Mouse (Mus musculus) heart, embryonic 10.5 days (tissue): ENCODE results near the gene Apoa2. TPM values are rescaled to one million over a fixed set of nuclear protein-coding genes. Genes with fewer than 3 reads are reported as not detected.

Experiments
- DNase-seq: peaks from one replicate; pipeline ENCODE4 v3.0.0-alpha.2; 2017; ENCODE audit warnings: low spot score
- H3K27ac ChIP-seq: fragments of 300-500 bp; sonication (generic); 2 replicates; pipeline ENCODE4 v1.5.1; 2016; ENCODE audit warnings: mild to moderate bottlenecking
- H3K27me3 ChIP-seq: fragments of 300-500 bp; sonication (generic); 2 replicates; pipeline ENCODE4 v1.6.1; 2016; ENCODE audit warnings: mild to moderate bottlenecking; ENCODE audit not compliant: poor library complexity, insufficient read depth, severe bottlenecking
- H3K36me3 ChIP-seq: fragments of 300-500 bp; sonication (generic); 2 replicates; pipeline ENCODE4 v1.6.1; 2016; ENCODE audit warnings: mild to moderate bottlenecking, moderate library complexity
- H3K4me1 ChIP-seq: fragments of 300-500 bp; sonication (generic); 2 replicates; pipeline ENCODE4 v1.6.1; 2016; ENCODE audit warnings: mild to moderate bottlenecking
- H3K4me3 ChIP-seq: fragments of 300-500 bp; sonication (generic); 2 replicates; pipeline ENCODE4 v1.5.1; 2016; ENCODE audit warnings: mild to moderate bottlenecking, moderate library complexity
- H3K9me3 ChIP-seq: fragments of 300-500 bp; sonication (generic); 2 replicates; pipeline ENCODE4 v1.6.1; 2016; ENCODE audit warnings: mild to moderate bottlenecking, moderate library complexity
- WGBS: fragments of 180-500 bp; shearing (Covaris S2); methylation state at CpG from one replicate; pipeline ENCODE4 v1.1.7; 2016; 5-methylcytosine and 5-hydroxymethylcytosine counted together
- polyA plus RNA-seq: library from polyadenylated mRNA; unstranded; fragments of >200 nt; fragmentation: Nextera tagmentation; extraction: Ambion mirVana; gene quantifications from 2 replicates; pipeline ENCODE4 v1.2.1, GENCODE M21; 2016

The Apoa2 gene
- polyA plus RNA-seq, 1 experiment from 2014 or later, result 315 TPM

GRCm38 (mm10) chr1:171260316-171260715 lies 35.5 kb downstream of the Apoa2 start:
- no peaks in the 10 kb centered on the region for H3K9me3 ChIP-seq
- no peak overlapping the region for H3K27ac ChIP-seq
- peaks cover 29% of the 10 kb centered on the region for H3K4me1 ChIP-seq
- 71% methylated on average over 3 of the region's 3 CpGs for WGBS
- no peak overlapping the region for H3K4me3 ChIP-seq
- H3K27me3 ChIP-seq, result no peaks in the 10 kb centered on the region
- H3K36me3 ChIP-seq, result no peaks in the 10 kb centered on the region
- DNase-seq, result no peak

GRCm38 (mm10) chr1:171262594-171263130 lies 37.8 kb downstream of the Apoa2 start:
- H3K4me1 ChIP-seq, result peaks cover 29% of the 10 kb centered on the region
- WGBS, result 4% methylated on average over 8 of the region's 8 CpGs
- no peaks in the 10 kb centered on the region for H3K27me3 ChIP-seq
- peak overlapping the region; percentile 79 for H3K27ac ChIP-seq
- H3K9me3 ChIP-seq, result no peaks in the 10 kb centered on the region
- no peak for DNase-seq
- no peaks in the 10 kb centered on the region for H3K36me3 ChIP-seq
- H3K4me3 ChIP-seq, result peak overlapping the region; percentile 49

GRCm38 (mm10) chr1:171263185-171263611 lies 38.3 kb downstream of the Apoa2 start:
- H3K27ac ChIP-seq, result peak overlapping the region; percentile 79
- no peaks in the 10 kb centered on the region for H3K9me3 ChIP-seq
- no peaks in the 10 kb centered on the region for H3K27me3 ChIP-seq
- no peaks in the 10 kb centered on the region for H3K36me3 ChIP-seq
- peak overlapping the region; percentile 49 for H3K4me3 ChIP-seq
- H3K4me1 ChIP-seq, result peaks cover 29% of the 10 kb centered on the region
- WGBS, result 0% methylated on average over 2 of the region's 2 CpGs
- no peak for DNase-seq

GRCm38 (mm10) chr1:171263666-171264461 lies 39.0 kb downstream of the Apoa2 start:
- 77% methylated on average over 3 of the region's 3 CpGs for WGBS
- Histone ChIP-seq H3K4me1 (peaks cover 25% of the 10 kb centered on the region), H3K27me3 (no peaks in the 10 kb centered on the region), H3K36me3 (no peaks in the 10 kb centered on the region), H3K9me3 (no peaks in the 10 kb centered on the region), H3K4me3 (no peak overlapping the region), H3K27ac (peak overlapping the region; percentile 79)
- DNase-seq, result no peak

GRCm38 (mm10) chr1:171265971-171266744 lies 41.3 kb downstream of the Apoa2 start:
- H3K4me1 ChIP-seq, result peaks cover 33% of the 10 kb centered on the region
- DNase-seq, result no peak
- H3K27ac ChIP-seq, result no peak overlapping the region
- H3K4me3 ChIP-seq, result no peak overlapping the region
- WGBS, result 58% methylated on average over 4 of the region's 4 CpGs
- no peaks in the 10 kb centered on the region for H3K36me3 ChIP-seq
- H3K27me3 ChIP-seq, result no peaks in the 10 kb centered on the region
- H3K9me3 ChIP-seq, result no peaks in the 10 kb centered on the region

GRCm38 (mm10) chr1:171268341-171268740 lies 43.5 kb downstream of the Apoa2 start:
- DNase-seq, result no peak
- Histone ChIP-seq H3K9me3 (no peaks in the 10 kb centered on the region), H3K36me3 (peaks cover 16% of the 10 kb centered on the region), H3K4me1 (peaks cover 27% of the 10 kb centered on the region), H3K4me3 (no peak overlapping the region), H3K27me3 (no peaks in the 10 kb centered on the region), H3K27ac (no peak overlapping the region)
- WGBS, result 59% methylated on average over 1 of the region's 1 CpGs

GRCm38 (mm10) chr1:171269848-171270572 lies 45.2 kb downstream of the Apoa2 start, which contains the start of gene B4galt3:
Gene B4galt3, plus strand, starts transcription at chr1:171270328.
- DNase-seq, result peak; percentile 97
- no peaks in the 10 kb centered on the region for H3K9me3 ChIP-seq
- peak within 1 kb of the TSS; percentile 92 for H3K27ac ChIP-seq
- 3% methylated on average over 36 of the region's 36 CpGs for WGBS
- H3K4me3 ChIP-seq, result peak within 1 kb of the TSS; percentile 86
- H3K36me3 ChIP-seq, result peaks cover 33% of the 10 kb centered on the region
- peaks cover 21% of the 10 kb centered on the region for H3K4me1 ChIP-seq
- no peaks in the 10 kb centered on the region for H3K27me3 ChIP-seq

- peak overlapping the region; percentile 86 for H3K4me3 ChIP-seq
- 0% methylated on average over 19 of the region's 19 CpGs for WGBS
- DNase-seq, result no peak
- H3K36me3 ChIP-seq, result peaks cover 38% of the 10 kb centered on the region
- H3K9me3 ChIP-seq, result no peaks in the 10 kb centered on the region
- peak overlapping the region; percentile 92 for H3K27ac ChIP-seq
- no peaks in the 10 kb centered on the region for H3K27me3 ChIP-seq
- H3K4me1 ChIP-seq, result peaks cover 21% of the 10 kb centered on the region
These were observed 45.7 kb downstream of the Apoa2 start for GRCm38 (mm10) chr1:171270573-171270900.

- peak overlapping the region; percentile 92 for H3K27ac ChIP-seq
- no peaks in the 10 kb centered on the region for H3K9me3 ChIP-seq
- DNase-seq, result no peak
- WGBS, result 37% methylated on average over 9 of the region's 9 CpGs
- H3K4me3 ChIP-seq, result peak overlapping the region; percentile 86
- H3K4me1 ChIP-seq, result peaks cover 22% of the 10 kb centered on the region
- H3K27me3 ChIP-seq, result no peaks in the 10 kb centered on the region
- H3K36me3 ChIP-seq, result peaks cover 45% of the 10 kb centered on the region
These were observed 46.3 kb downstream of the Apoa2 start for GRCm38 (mm10) chr1:171271196-171271595.

GRCm38 (mm10) chr1:171271622-171272021 lies 46.8 kb downstream of the Apoa2 start:
- Histone ChIP-seq H3K36me3 (peaks cover 49% of the 10 kb centered on the region), H3K27me3 (no peaks in the 10 kb centered on the region), H3K27ac (peak overlapping the region; percentile 19; the same call in 1 of the 2 replicates), H3K9me3 (no peaks in the 10 kb centered on the region), H3K4me3 (0 out of 2 replicates have a peak overlapping the region, but pooled peaks have one; percentile 0), H3K4me1 (peaks cover 25% of the 10 kb centered on the region)
- WGBS, result 64% methylated on average over 10 of the region's 10 CpGs
- DNase-seq, result no peak

GRCm38 (mm10) chr1:171272086-171272485 lies 47.2 kb downstream of the Apoa2 start:
- H3K27ac ChIP-seq, result peak overlapping the region; percentile 19; the same call in 1 of the 2 replicates
- H3K4me3 ChIP-seq, result 0 out of 2 replicates have a peak overlapping the region, but pooled peaks have one; percentile 0
- WGBS, result 86% methylated on average over 3 of the region's 3 CpGs

GRCm38 (mm10) chr1:171274171-171274570 lies 49.3 kb downstream of the Apoa2 start:
- 91% methylated on average over 12 of the region's 12 CpGs for WGBS
- Histone ChIP-seq H3K27me3 (no peaks in the 10 kb centered on the region), H3K9me3 (no peaks in the 10 kb centered on the region), H3K4me1 (peaks cover 25% of the 10 kb centered on the region), H3K36me3 (peaks cover 74% of the 10 kb centered on the region), H3K27ac (no peak overlapping the region), H3K4me3 (no peak overlapping the region)
- no peak for DNase-seq

More at GRCm38 (mm10) chr1:171272086-171272485, 47.2 kb downstream of the Apoa2 start:
- H3K9me3 ChIP-seq, result no peaks in the 10 kb centered on the region
- peaks cover 54% of the 10 kb centered on the region for H3K36me3 ChIP-seq
- no peaks in the 10 kb centered on the region for H3K27me3 ChIP-seq
- H3K4me1 ChIP-seq, result peaks cover 25% of the 10 kb centered on the region
- no peak for DNase-seq
